Mouse (Mus musculus): ENCODE data around the gene Tctn1. TPM values are rescaled to one million over a fixed set of nuclear protein-coding genes. Genes with fewer than 3 reads are reported as not detected.

Tctn1 gene
- polyA plus RNA-seq, 1 experiment from 2014 or later, result 7.1 TPM

DNA sequence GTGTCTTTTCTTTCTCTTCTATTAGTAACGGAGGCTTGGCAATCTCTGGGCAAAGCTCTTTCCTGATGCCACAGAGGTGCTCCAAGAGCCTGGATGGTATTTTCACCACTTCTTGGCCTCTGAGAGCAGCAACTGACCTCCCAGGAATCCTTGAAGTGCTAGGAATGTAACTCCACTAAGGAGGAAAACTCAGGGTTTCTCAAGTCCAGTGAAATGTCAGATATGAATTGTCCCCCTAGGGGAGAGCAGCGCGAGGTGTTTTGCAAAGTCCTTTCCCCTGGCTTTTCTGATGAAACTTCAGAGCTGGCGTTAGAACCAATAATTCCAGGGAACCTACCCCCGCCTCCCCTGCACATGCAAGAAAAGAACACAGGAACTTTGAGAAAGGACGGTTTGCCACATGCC lies 16.2 kb upstream of the Tctn1 start:
- Histone ChIP-seq H3K27me3 (ENCODE audit: control insufficient read depth, insufficient read depth, low read length) (peaks cover 3% of the 10 kb centered on the region), H3K27ac (ENCODE audit: low read depth, low read length) (no peak overlapping the region), H3K9ac (replicated peaks; ENCODE audit: low read depth, low read length) (no peak overlapping the region), H3K36me3 (ENCODE audit: control insufficient read depth, insufficient read depth, low read length) (no peaks in the 10 kb centered on the region), H3K4me1 (ENCODE audit: control insufficient read depth, insufficient read depth, low read length) (peaks cover 3% of the 10 kb centered on the region), H3K4me2 (ENCODE audit: low read depth, low read length) (no peak overlapping the region), H3K4me3 (ENCODE audit: low read depth, low read length) (no peak overlapping the region), H3K9me3 (ENCODE audit: control insufficient read depth, low read length) (no peaks in the 10 kb centered on the region)
- 55% methylated on average over 6 of the region's 6 CpGs for WGBS
- no peak for ATAC-seq (ENCODE audit: low read depth)

DNA sequence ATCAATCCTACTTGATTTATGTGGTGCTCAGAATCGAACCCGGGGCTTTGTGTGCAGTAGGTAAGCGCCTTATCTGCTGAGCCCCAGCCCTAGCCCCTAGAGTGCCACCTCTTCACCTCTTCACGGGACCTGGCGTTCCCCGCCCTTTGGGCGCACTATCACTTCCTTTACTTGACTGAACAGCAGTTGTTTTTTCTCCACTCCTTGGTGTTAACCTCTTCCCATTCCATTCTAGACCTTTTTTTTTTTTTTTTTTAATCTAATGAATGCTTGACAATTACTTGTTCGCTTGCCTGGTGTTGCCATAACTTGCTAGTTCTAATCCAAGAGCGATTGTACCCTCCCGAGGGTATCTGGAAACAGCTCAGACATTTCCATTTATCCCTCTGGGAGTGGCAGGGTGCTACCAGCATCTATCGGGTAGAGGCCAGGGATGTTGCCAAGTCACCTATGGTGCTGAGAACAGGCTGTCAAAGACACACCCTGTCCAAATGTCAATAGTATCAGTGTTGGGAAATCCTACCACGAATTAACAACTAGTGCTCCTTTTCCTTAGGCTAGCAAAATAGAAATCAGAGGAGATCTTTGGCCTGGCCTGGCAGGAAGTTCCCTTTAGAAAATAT lies 15.7 kb upstream of the Tctn1 start:
- no peak for ATAC-seq (ENCODE audit: low read depth)
- Histone ChIP-seq H3K4me3 (ENCODE audit: low read depth, low read length) (no peak overlapping the region), H3K9me3 (ENCODE audit: control insufficient read depth, low read length) (no peaks in the 10 kb centered on the region), H3K4me1 (ENCODE audit: control insufficient read depth, insufficient read depth, low read length) (no peaks in the 10 kb centered on the region), H3K9ac (replicated peaks; ENCODE audit: low read depth, low read length) (no peak overlapping the region), H3K27me3 (ENCODE audit: control insufficient read depth, insufficient read depth, low read length) (peaks cover 3% of the 10 kb centered on the region), H3K4me2 (ENCODE audit: low read depth, low read length) (no peak overlapping the region), H3K36me3 (ENCODE audit: control insufficient read depth, insufficient read depth, low read length) (no peaks in the 10 kb centered on the region), H3K27ac (ENCODE audit: low read depth, low read length) (no peak overlapping the region)
- 87% methylated on average over 12 of the region's 12 CpGs for WGBS

DNA sequence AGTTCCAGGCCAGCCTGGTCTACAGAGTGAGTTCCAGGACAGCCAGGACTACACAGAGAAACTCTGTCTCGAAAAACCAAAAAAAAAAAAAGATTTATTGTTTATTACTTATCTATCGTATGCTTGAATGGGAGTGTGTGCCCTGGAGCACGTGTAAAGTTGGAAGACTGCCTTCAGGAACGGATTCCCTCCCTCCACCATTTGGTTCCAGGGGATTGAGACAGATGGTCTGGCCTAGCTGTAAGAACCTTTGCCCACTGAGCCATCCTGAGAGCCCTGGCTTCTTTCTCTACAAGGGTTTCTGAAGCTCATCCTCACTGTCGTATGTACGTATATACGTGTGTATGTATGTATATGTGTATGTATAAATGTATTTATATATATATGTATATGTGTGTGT lies 14.7 kb upstream of the Tctn1 start:
- Histone ChIP-seq H3K27me3 (ENCODE audit: control insufficient read depth, insufficient read depth, low read length) (peaks cover 3% of the 10 kb centered on the region; the same call in 1 of the 2 replicates), H3K4me3 (ENCODE audit: low read depth, low read length) (no peak overlapping the region), H3K9me3 (ENCODE audit: control insufficient read depth, low read length) (no peaks in the 10 kb centered on the region), H3K4me1 (ENCODE audit: control insufficient read depth, insufficient read depth, low read length) (no peaks in the 10 kb centered on the region), H3K9ac (replicated peaks; ENCODE audit: low read depth, low read length) (no peak overlapping the region), H3K4me2 (ENCODE audit: low read depth, low read length) (no peak overlapping the region), H3K36me3 (ENCODE audit: control insufficient read depth, insufficient read depth, low read length) (no peaks in the 10 kb centered on the region), H3K27ac (ENCODE audit: low read depth, low read length) (no peak overlapping the region)
- 74% methylated on average over 7 of the region's 7 CpGs for WGBS
- ATAC-seq (ENCODE audit: low read depth), result no peak

DNA sequence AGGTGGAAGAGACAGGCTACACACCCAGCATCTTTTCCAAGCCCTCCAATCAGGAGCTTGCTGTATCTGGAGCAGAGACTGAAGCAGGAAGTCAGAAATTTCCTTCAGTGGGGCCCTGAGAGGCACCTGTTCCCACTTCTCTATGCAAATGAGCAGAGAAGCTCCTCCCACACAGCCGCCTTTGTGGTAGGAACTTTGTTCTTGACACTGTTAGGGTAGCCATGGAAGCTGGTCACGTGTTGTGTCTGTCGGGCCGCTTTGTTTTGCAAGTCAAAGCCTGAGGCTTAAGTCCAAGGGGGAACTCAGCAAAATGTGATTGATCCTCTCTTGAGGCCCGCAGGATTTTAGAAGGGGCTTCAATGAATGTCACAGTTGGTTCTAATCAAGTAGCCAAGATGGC lies 10.5 kb upstream of the Tctn1 start:
- ATAC-seq (ENCODE audit: low read depth), result no peak
- no peaks in the 10 kb centered on the region for H3K27me3 ChIP-seq (ENCODE audit: control insufficient read depth, insufficient read depth, low read length)
- H3K27ac ChIP-seq (ENCODE audit: low read depth, low read length), result no peak overlapping the region
- no peak overlapping the region for H3K4me3 ChIP-seq (ENCODE audit: low read depth, low read length)
- H3K36me3 ChIP-seq (ENCODE audit: control insufficient read depth, insufficient read depth, low read length), result no peaks in the 10 kb centered on the region
- no peak overlapping the region for H3K9ac ChIP-seq (replicated peaks; ENCODE audit: low read depth, low read length)
- no peaks in the 10 kb centered on the region for H3K9me3 ChIP-seq (ENCODE audit: control insufficient read depth, low read length)
- no peak overlapping the region for H3K4me2 ChIP-seq (ENCODE audit: low read depth, low read length)
- H3K4me1 ChIP-seq (ENCODE audit: control insufficient read depth, insufficient read depth, low read length), result no peaks in the 10 kb centered on the region
- WGBS, result 23% methylated on average over 5 of the region's 5 CpGs

DNA sequence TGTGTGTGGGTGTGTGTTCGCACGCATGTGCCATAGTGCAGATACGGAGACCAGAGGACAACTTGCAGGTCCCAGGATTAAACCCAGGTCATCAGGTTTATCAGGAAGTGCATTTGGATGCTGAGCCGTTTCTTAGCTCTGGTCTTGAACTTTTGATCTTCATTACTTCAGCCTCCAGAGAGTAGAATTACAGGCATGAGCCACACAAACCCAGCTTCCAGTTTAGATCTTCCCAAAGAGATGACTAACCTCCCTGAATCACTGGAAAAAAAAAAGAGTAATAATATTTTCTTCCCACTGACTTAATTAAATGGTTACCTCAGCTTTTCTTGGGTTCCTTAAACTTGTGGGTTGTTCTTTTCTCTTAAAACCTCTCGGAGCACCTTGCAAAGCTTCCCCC lies 8.6 kb upstream of the Tctn1 start:
- Histone ChIP-seq H3K9ac (replicated peaks; ENCODE audit: low read depth, low read length) (no peak overlapping the region), H3K27ac (ENCODE audit: low read depth, low read length) (no peak overlapping the region), H3K4me3 (ENCODE audit: low read depth, low read length) (no peak overlapping the region), H3K9me3 (ENCODE audit: control insufficient read depth, low read length) (no peaks in the 10 kb centered on the region), H3K36me3 (ENCODE audit: control insufficient read depth, insufficient read depth, low read length) (no peaks in the 10 kb centered on the region), H3K4me2 (ENCODE audit: low read depth, low read length) (no peak overlapping the region), H3K27me3 (ENCODE audit: control insufficient read depth, insufficient read depth, low read length) (no peaks in the 10 kb centered on the region), H3K4me1 (ENCODE audit: control insufficient read depth, insufficient read depth, low read length) (no peaks in the 10 kb centered on the region)
- 89% methylated on average over 5 of the region's 5 CpGs for WGBS
- ATAC-seq (ENCODE audit: low read depth), result no peak

DNA sequence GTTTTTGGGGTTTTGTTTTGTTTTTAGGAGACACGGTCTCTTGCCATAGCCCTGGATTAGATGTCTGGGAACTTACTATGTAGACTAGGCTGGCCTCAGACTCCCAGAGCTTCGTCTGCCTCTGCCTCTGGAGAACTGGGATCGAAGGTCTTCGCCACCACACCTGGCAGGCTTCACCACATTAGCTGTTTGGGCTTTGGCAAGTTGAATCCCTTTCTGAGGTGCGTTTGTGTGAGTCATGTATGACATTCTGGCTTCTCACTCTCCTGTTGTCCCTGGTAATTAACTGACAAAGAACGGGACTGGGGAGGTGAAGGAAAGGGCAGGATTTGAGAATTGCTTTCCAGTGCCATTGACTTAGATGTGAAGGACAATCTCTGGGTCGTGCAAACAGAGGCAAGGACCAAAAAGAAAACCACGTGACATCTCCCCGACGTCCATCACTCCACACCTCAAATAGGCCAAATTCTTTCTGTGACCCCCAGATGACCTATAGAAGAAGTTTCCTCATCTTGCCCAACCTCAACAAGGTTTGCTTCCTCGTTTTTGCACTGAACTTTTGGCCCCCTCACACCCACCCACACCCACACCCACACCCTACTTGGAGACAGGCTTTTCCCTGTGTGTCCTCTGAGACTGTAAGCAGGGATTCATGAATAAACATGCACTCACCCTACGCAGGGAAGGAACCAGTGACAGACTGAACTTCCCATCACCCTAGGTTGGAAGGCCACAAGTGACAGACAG lies 4.8 kb upstream of the Tctn1 start:
- no peak for ATAC-seq (ENCODE audit: low read depth)
- Histone ChIP-seq H3K9ac (replicated peaks; ENCODE audit: low read depth, low read length) (no peak overlapping the region), H3K4me3 (ENCODE audit: low read depth, low read length) (no peak overlapping the region), H3K36me3 (ENCODE audit: control insufficient read depth, insufficient read depth, low read length) (no peaks in the 10 kb centered on the region), H3K4me2 (ENCODE audit: low read depth, low read length) (no peak overlapping the region), H3K27me3 (ENCODE audit: control insufficient read depth, insufficient read depth, low read length) (no peaks in the 10 kb centered on the region), H3K9me3 (ENCODE audit: control insufficient read depth, low read length) (no peaks in the 10 kb centered on the region), H3K4me1 (ENCODE audit: control insufficient read depth, insufficient read depth, low read length) (no peaks in the 10 kb centered on the region), H3K27ac (ENCODE audit: low read depth, low read length) (no peak overlapping the region)
- 71% methylated on average over 12 of the region's 12 CpGs for WGBS

DNA sequence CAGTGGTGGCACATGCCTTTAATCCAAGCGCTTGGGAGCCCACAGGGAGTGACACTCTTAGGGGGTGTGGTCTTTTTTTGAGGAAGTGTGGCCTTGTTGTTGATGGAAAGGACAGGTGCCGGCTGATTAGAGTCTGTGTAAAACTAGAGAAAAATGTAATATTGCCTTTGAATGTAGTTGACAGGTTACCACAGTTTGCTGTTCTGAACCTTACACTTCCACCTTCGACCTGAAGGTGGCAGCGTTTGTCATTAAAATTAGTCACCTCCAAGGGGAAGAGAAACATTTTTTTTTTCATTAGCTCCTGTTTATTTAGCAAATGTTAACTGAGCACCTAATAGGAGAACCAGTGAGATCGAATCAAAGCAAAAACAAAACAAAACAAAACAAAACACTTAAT lies 3.6 kb upstream of the Tctn1 start:
- Histone ChIP-seq H3K9me3 (ENCODE audit: control insufficient read depth, low read length) (no peaks in the 10 kb centered on the region), H3K27me3 (ENCODE audit: control insufficient read depth, insufficient read depth, low read length) (no peaks in the 10 kb centered on the region), H3K4me2 (ENCODE audit: low read depth, low read length) (no peak overlapping the region), H3K27ac (ENCODE audit: low read depth, low read length) (no peak overlapping the region), H3K9ac (replicated peaks; ENCODE audit: low read depth, low read length) (no peak overlapping the region), H3K4me1 (ENCODE audit: control insufficient read depth, insufficient read depth, low read length) (peaks cover 7% of the 10 kb centered on the region; the same call in 1 of the 2 replicates), H3K36me3 (ENCODE audit: control insufficient read depth, insufficient read depth, low read length) (no peaks in the 10 kb centered on the region), H3K4me3 (ENCODE audit: low read depth, low read length) (no peak overlapping the region)
- ATAC-seq (ENCODE audit: low read depth), result no peak
- WGBS, result 33% methylated on average over 5 of the region's 5 CpGs

DNA sequence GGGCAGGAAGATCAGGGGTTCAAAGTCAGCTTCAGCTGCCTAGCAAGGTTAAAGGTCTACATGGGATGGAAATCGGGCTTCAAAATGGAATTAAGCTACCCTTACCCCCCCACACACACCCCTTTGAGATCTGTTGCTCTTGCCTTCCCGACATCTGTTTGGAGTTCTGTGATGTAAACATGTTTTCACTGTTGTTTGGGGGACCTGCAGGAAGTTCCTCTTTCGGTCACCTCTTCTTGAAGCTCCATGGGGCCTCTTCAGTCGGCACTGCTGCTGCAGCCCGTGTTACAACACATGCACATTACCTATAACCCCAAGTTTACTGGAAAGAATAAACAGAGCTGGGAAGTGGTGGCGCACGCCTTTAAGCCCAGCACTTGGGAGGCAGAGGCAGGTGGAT lies 2.9 kb upstream of the Tctn1 start:
- Histone ChIP-seq H3K9ac (replicated peaks; ENCODE audit: low read depth, low read length) (no peak overlapping the region), H3K36me3 (ENCODE audit: control insufficient read depth, insufficient read depth, low read length) (no peaks in the 10 kb centered on the region), H3K4me3 (ENCODE audit: low read depth, low read length) (no peak overlapping the region), H3K9me3 (ENCODE audit: control insufficient read depth, low read length) (no peaks in the 10 kb centered on the region), H3K27ac (ENCODE audit: low read depth, low read length) (no peak overlapping the region), H3K4me1 (ENCODE audit: control insufficient read depth, insufficient read depth, low read length) (peaks cover 7% of the 10 kb centered on the region; the same call in 1 of the 2 replicates), H3K4me2 (ENCODE audit: low read depth, low read length) (no peak overlapping the region), H3K27me3 (ENCODE audit: control insufficient read depth, insufficient read depth, low read length) (no peaks in the 10 kb centered on the region)
- 82% methylated on average over 7 of the region's 7 CpGs for WGBS
- ATAC-seq (ENCODE audit: low read depth), result no peak

GRCm38 (mm10) chr5:122265942-122266341 lies 1.7 kb upstream of the Tctn1 start:
- H3K9me3 ChIP-seq (ENCODE audit: control insufficient read depth, low read length), result no peaks in the 10 kb centered on the region
- H3K36me3 ChIP-seq (ENCODE audit: control insufficient read depth, insufficient read depth, low read length), result no peaks in the 10 kb centered on the region
- WGBS, result 97% methylated on average over 2 of the region's 2 CpGs
- H3K27ac ChIP-seq (ENCODE audit: low read depth, low read length), result no peak overlapping the region
- H3K27me3 ChIP-seq (ENCODE audit: control insufficient read depth, insufficient read depth, low read length), result no peaks in the 10 kb centered on the region
- H3K4me3 ChIP-seq (ENCODE audit: low read depth, low read length), result no peak overlapping the region
- peaks cover 7% of the 10 kb centered on the region; the same call in 1 of the 2 replicates for H3K4me1 ChIP-seq (ENCODE audit: control insufficient read depth, insufficient read depth, low read length)
- H3K9ac ChIP-seq (replicated peaks; ENCODE audit: low read depth, low read length), result no peak overlapping the region
- H3K4me2 ChIP-seq (ENCODE audit: low read depth, low read length), result no peak overlapping the region
- ATAC-seq (ENCODE audit: low read depth), result no peak

All from neural tube, embryonic 14.5 days (tissue).